Mouse (Mus musculus) CD4-positive, CD25-positive, alpha-beta regulatory T cell, adult 4 months (primary cell): ENCODE results near the gene Map2k6. TPM values are rescaled to one million over a fixed set of nuclear protein-coding genes. Genes with fewer than 3 reads are reported as not detected.

Experiments
- ATAC-seq: one replicate; pipeline ENCODE4 v1.8.0; 2017
- polyA plus RNA-seq, 2 experiments: library from polyadenylated mRNA; unstranded; fragments of 100-300 nt; shearing (Covaris generic); gene quantifications; one replicate each; pipeline ENCODE4 v1.2.1; 2017

Map2k6 gene
- polyA plus RNA-seq, 2 experiments from 2014 or later, result 5.8 to 8.8 TPM

DNA sequence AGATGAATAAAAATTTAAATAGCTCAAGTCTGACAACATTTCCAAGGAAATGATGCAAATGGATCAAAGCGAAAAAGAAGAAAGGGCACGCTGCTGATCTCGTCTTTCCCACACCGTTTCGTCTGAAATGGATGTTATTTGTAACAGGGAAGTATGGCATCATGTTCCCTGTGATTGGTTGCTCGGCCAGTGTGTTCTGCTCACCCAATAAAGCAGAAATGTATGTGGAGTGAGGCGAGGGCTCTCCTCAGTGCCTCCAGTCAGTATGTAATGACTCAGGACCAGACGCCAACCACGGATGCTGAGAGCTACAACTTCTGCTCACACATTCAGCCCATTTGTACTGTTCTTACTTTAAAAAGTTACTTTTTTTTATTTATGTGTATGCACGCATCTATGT is 164.9 kb downstream of the Map2k6 start:
- no peak for ATAC-seq

DNA sequence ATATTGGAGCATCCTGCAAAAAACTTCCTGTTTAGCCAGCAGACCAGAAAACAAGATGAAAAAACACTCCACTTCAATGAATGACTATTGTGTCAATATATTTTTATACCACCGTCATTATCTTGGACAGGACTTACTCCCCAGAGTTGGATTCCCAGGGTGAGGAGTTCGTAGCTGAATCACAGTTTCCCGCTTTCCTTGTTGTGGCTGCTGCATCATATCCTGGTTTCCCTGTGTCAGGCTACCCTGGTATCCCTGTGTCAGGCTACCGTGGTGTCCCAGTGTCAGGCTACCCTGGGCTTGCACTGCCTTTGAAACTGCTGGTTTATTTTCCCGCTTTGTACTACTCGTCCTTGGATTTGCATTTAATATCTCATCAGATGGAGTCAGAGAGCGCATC is 167.4 kb downstream of the Map2k6 start:
- ATAC-seq, result no peak

DNA sequence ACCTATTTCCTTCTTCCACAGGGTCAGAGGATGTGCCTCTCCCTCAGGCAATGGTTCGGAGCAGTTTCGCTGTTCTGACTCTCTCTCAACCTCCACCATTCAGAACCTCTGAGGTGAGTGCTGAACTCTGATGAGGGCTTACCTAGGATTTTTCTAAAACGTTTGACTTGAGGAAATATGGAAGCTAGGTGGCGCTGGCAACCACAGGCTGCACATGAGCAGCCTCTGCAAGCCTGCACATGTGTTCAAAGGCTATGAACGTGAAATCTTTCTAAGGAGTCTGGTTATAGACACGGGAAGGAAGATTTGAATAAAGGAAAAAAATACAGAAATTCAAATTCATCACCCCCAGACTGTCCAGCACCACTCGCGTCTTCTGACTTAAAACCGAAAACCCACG is 173.6 kb downstream of the Map2k6 start:
- ATAC-seq, result no peak

Other genes with a start within 250 kb of the Map2k6 start
- not detected for gene Abca9, start 230.9 kb upstream of the Map2k6 start, polyA plus RNA-seq
- gene Abca6, start 147.3 kb upstream of the Map2k6 start, polyA plus RNA-seq, result not detected
- 1 to 10 TPM in 1 of 2 experiments, under 1 TPM in 1; 0.73 to 1.1 TPM for gene Abca5, start 61.4 kb upstream of the Map2k6 start, polyA plus RNA-seq